Mouse (Mus musculus) hematopoietic stem cell, adult 5-6 weeks (primary cell): Measurements from ENCODE around the gene Asdurf. TPM values are rescaled to one million over a fixed set of nuclear protein-coding genes. Genes with fewer than 3 reads are reported as not detected.
"Not testable (repeated sequence)": the region's sequence is repeated elsewhere in the genome, so short reads cannot be mapped to it uniquely, and the experiment has no call there.

ENCODE experiments used
- ATAC-seq, 2 experiments: fragments of 125-278 bp in 1 of 2; replicated peaks in 1 of 2; 2 replicates each; pipeline ENCODE4 v1.8.0; 2016 to 2017; ENCODE audit warnings: inconsistent platforms in 2 of 2, mild to moderate bottlenecking in 2 of 2, moderate number of reproducible peaks in 2 of 2, low read depth in 1 of 2, moderate TSS enrichment in 1 of 2; ENCODE audit not compliant: low FRiP score in 2 of 2, poor library complexity in 2 of 2, severe bottlenecking in 2 of 2, insufficient read depth in 1 of 2, low TSS enrichment in 1 of 2
- total RNA-seq: library from RNA; stranded (forward); fragments of 172-1452, 232-1000 nt; gene quantifications from 2 replicates; pipeline ENCODE4 v1.2.3, GENCODE M21; 2017

The Asdurf gene
- 113 and 322 TPM in 2 replicates for total RNA-seq

GRCm38 (mm10) chr1:53352327-53353261, at the start of gene Asdurf, which contains the start of the genes Gm28551 and Asnsd1:
Gene Asdurf, minus strand, starts transcription at chr1:53352619.
Gene Gm28551, minus strand, starts transcription at chr1:53352667.
Gene Asnsd1, minus strand, starts transcription at chr1:53352752.
- peak; percentile 100 for ATAC-seq

- not testable (repeated sequence) for ATAC-seq
Measured at GRCm38 (mm10) chr1:53393936-53394760, 41.7 kb upstream of the Asdurf start.

DNA sequence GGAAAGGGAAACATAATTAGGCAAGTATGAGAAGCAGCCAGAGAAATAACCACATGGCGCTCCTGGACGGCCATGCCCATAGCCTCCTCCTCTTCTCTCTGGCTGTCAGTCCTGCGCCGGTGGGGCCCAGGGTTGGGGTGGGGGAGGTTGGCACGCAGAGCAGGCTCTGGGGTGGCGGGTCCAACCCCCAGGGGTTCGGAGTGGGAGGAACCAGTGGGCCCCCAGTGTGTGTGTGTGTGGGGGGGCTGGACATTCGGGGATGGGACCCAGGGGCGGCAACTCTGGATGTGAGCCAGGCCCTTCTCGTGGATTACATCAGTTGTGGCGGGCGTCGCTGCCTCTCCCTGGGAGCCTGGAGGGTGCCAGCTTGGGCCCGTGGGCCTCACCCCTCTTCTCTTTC, 36.3 kb upstream of the Asdurf start:
- no peak for ATAC-seq

DNA sequence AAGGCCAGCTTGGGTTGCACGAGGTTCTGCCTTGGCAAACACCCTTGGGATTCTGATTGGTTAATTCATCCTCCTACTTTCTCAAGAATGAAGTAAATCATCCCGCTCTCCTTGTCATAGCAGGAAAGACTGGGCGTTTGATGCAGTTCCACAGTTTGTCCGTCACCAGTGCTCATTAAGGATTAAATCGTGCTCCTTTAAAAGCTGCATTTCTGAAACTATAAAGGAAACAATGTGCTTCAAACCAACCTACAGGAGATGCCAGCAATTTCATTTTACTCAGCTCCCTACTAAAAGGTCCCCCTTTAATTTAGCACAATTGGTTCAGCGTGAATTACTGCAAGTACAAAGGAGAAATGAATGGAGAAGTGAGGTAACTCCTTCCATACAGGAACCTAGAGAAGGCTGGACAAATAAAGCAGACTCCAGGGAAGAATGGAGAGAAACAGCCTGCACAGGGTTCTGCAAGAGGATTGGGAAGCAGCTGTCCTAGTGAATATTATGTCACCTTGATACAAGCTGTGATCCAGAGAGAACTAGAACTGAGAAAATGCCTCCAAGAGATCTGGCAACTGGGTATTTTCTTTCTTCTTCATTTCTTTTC, 31.8 kb upstream of the Asdurf start:
- ATAC-seq, result no peak

GRCm38 (mm10) chr1:53377731-53378130, 25.3 kb upstream of the Asdurf start:
- ATAC-seq, result no peak

DNA sequence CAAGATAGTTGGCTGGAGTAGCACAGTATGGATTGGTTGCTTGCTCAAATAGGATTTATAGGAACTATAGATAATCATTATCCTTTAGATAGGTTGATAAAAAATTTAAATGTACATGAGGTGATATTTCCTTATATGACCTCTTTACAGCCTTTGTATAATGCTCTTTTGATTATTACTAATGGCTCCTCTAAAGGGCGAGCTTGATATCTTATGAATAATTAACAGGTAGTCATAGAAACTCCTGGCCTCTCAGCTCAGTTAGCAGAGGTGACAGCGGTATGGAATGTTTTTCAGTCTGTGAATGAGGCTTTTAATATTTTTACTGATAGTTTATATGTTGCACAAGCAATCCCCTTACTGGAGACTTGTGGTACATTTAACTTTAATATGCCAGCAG, 23.5 kb upstream of the Asdurf start:
- ATAC-seq, result not testable (repeated sequence)

DNA sequence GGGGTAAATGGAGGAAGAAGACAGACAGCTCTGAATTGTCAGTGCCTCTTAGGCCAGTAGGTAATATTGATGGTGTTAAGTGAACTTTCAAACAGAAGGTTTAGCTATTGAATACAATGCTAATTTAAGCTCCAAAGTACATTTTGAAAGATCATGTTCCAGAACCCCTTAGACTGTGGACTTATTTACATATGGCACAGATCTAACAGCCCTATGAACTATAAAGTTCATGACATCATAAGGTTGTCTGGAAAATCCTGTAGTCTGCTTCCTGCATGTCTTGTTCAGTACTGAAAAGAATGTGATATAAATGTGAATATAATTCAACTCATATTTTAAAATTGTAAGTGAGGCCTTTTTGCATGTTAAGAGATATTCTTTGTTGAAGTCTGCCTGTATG, 6.6 kb upstream of the Asdurf start:
- ATAC-seq, result no peak

GRCm38 (mm10) chr1:53341071-53341470, 11.3 kb downstream of the Asdurf start:
- peak in 1 of 2 experiments; percentile 72; a peak in 2 of 4 replicates for ATAC-seq

GRCm38 (mm10) chr1:53337403-53337802, 15.0 kb downstream of the Asdurf start:
- not testable (repeated sequence) for ATAC-seq

GRCm38 (mm10) chr1:53335465-53335864, 17.0 kb downstream of the Asdurf start:
- no peak for ATAC-seq

GRCm38 (mm10) chr1:53333527-53333926, 18.9 kb downstream of the Asdurf start:
- not testable (repeated sequence) for ATAC-seq

GRCm38 (mm10) chr1:53324827-53325494, 27.5 kb downstream of the Asdurf start:
- no peak for ATAC-seq

DNA sequence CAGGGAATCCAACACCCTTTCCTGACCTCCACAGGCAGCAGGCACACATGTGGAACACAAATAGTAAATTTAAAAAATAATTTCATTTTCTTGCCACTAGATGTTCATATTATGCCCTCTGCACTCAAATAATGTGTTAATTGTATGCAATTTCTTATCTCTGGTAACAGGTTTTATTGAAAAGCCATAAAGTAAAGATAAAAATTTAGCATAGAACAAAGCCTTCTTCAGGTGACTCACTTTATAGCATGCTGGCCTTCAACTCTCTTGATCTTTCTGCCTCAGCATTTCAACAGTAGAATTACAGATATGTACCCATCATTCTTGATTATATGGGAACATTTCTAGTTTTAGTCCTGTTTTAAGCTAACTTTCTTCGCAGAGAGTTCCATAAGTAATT, 28.1 kb downstream of the Asdurf start:
- ATAC-seq, result no peak

- no peak for ATAC-seq
Measured at GRCm38 (mm10) chr1:53323254-53323653, 29.2 kb downstream of the Asdurf start.

DNA sequence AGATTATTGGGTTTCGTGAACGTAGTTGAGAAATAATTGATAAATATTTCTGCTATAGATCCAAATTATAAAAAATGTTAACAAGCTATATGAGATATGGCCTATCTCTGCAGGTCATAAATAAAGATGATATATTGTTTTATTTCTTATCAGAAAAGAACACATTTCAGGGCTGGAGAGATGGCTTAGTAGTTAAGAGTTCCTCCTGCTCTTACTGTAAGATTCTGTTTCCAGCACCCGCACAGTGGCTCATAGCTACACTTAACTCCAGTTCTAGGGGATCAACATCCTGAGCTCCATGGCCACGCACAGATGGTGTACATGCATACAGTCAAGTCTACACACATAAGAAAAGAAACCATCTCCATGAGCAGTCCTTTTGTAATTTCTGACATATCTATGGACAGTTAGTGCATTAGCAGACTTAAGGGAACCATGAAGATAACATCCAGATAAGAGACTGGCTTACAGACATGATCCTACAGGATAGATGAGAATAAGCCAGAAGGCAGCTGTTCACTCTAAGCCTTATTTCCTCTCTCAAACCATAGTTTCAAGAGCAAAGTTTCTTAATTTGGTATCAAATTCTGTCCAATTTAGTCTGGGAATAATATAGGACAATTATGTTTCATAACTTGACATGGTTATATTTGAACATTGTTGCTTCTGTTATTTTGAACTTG, 30.6 kb downstream of the Asdurf start:
- ATAC-seq, result no peak
